Mouse (Mus musculus) hindbrain, embryonic 14.5 days (tissue): ENCODE data around the gene Nbeal1. TPM values are rescaled to one million over a fixed set of nuclear protein-coding genes. Genes with fewer than 3 reads are reported as not detected.

Experiments used
- ATAC-seq: fragments of 200-750 bp; cut with Nextera tagmentation; 2 replicates; pipeline ENCODE4 v1.8.0; 2017; ENCODE audit warnings: moderate number of reproducible peaks, mild to moderate bottlenecking, moderate TSS enrichment, moderate library complexity; ENCODE audit not compliant: low FRiP score
- DNase-seq: peaks from one replicate; pipeline ENCODE4 v3.0.0-alpha.2; 2015; ENCODE audit warnings: low spot score
- H3K27ac ChIP-seq: fragments of 300-500 bp; sonication (generic); 2 replicates; pipeline ENCODE4 v1.5.1; 2014; ENCODE audit warnings: mild to moderate bottlenecking, moderate library complexity
- H3K27me3 ChIP-seq: fragments of 300-500 bp; sonication (generic); 2 replicates; pipeline ENCODE4 v1.6.1; 2014; ENCODE audit warnings: mild to moderate bottlenecking, low read length, mixed read lengths; ENCODE audit not compliant: control insufficient read depth, insufficient read depth
- H3K36me3 ChIP-seq: fragments of 300-500 bp; sonication (generic); replicated peaks from 2 replicates; pipeline ENCODE4 v1.6.1; 2014; ENCODE audit not compliant: control insufficient read depth, insufficient read depth
- H3K4me1 ChIP-seq: fragments of 300-500 bp; sonication (generic); replicated peaks from 2 replicates; pipeline ENCODE4 v1.6.1; 2014; ENCODE audit warnings: antibody characterized with exemption, low read length, mixed read lengths; ENCODE audit not compliant: control insufficient read depth, insufficient read depth
- H3K4me2 ChIP-seq: fragments of 300-500 bp; sonication (generic); replicated peaks from 2 replicates; pipeline ENCODE4 v1.6.1; 2014; ENCODE audit warnings: mild to moderate bottlenecking, moderate library complexity
- H3K4me3 ChIP-seq: fragments of 300-500 bp; sonication (generic); replicated peaks from 2 replicates; pipeline ENCODE4 v1.5.1; 2014; ENCODE audit warnings: mild to moderate bottlenecking, low read length
- H3K9ac ChIP-seq: fragments of 300-500 bp; sonication (generic); 2 replicates; pipeline ENCODE4 v1.6.1; 2014
- H3K9me3 ChIP-seq: fragments of 300-500 bp; sonication (generic); 2 replicates; pipeline ENCODE4 v1.6.1; 2016; ENCODE audit warnings: low read length; ENCODE audit not compliant: control insufficient read depth
- WGBS: fragments of 180-500 bp; shearing (Covaris S2); extraction: QIAGEN DNeasy Blood & Tissue Kit; methylation state at CpG from one replicate; pipeline ENCODE4 v1.1.7; 2014; 5-methylcytosine and 5-hydroxymethylcytosine counted together
- polyA plus RNA-seq: library from polyadenylated mRNA; unstranded; fragments of >200 nt; fragmentation: Nextera tagmentation; extraction: Ambion mirVana; gene quantifications from 2 replicates; pipeline ENCODE4 v1.2.1, GENCODE M21; 2014

Nbeal1 gene
- polyA plus RNA-seq, 1 experiment from 2014 or later = 13.4 TPM

- 82% methylated on average over 2 of the region's 2 CpGs for WGBS
Measured at GRCm38 (mm10) chr1:60272471-60272870, 92.1 kb downstream of the Nbeal1 start.

GRCm38 (mm10) chr1:60293921-60294320 is 113.5 kb downstream of the Nbeal1 start:
- H3K9me3 ChIP-seq = no peaks in the 10 kb centered on the region
- DNase-seq (no peak), ATAC-seq (no peak)
- no peak overlapping the region for H3K4me3 ChIP-seq
- no peak overlapping the region for H3K4me2 ChIP-seq
- no peaks in the 10 kb centered on the region for H3K27me3 ChIP-seq
- 89% methylated on average over 1 of the region's 1 CpGs for WGBS
- H3K27ac ChIP-seq = no peak overlapping the region
- no peaks in the 10 kb centered on the region for H3K4me1 ChIP-seq
- H3K9ac ChIP-seq = no peak overlapping the region
- peaks cover 78% of the 10 kb centered on the region for H3K36me3 ChIP-seq

More at GRCm38 (mm10) chr1:60272471-60272870, 92.1 kb downstream of the Nbeal1 start:
- Histone ChIP-seq H3K9me3 (no peaks in the 10 kb centered on the region), H3K27ac (no peak overlapping the region), H3K4me1 (no peaks in the 10 kb centered on the region), H3K4me2 (no peak overlapping the region), H3K36me3 (peaks cover 43% of the 10 kb centered on the region), H3K27me3 (no peaks in the 10 kb centered on the region), H3K9ac (no peak overlapping the region), H3K4me3 (no peak overlapping the region)
- no peak for ATAC-seq
- peak; percentile 40 for DNase-seq

- Histone ChIP-seq H3K27me3 (no peaks in the 10 kb centered on the region), H3K9ac (peak within 1 kb of the TSS; percentile 76), H3K27ac (peak within 1 kb of the TSS; percentile 86), H3K9me3 (no peaks in the 10 kb centered on the region), H3K4me1 (peaks cover 14% of the 10 kb centered on the region; the same call in 1 of the 2 replicates), H3K36me3 (peaks cover 8% of the 10 kb centered on the region; the same call in 1 of the 2 replicates), H3K4me2 (peak within 1 kb of the TSS; percentile 71), H3K4me3 (peak within 1 kb of the TSS; percentile 70)
- peak; percentile 81 for DNase-seq
- peak; percentile 98 for ATAC-seq
- 2% methylated on average over 58 of the region's 60 CpGs for WGBS
Measured at GRCm38 (mm10) chr1:60342808-60343629, 162.6 kb downstream of the Nbeal1 start, which contains the start of gene Cyp20a1. TSS of gene Cyp20a1 (plus strand) at chr1:60343323.

GRCm38 (mm10) chr1:60343630-60344455 is 163.4 kb downstream of the Nbeal1 start:
- peaks cover 3% of the 10 kb centered on the region; the same call in 1 of the 2 replicates for H3K36me3 ChIP-seq
- WGBS = 11% methylated on average over 14 of the region's 14 CpGs
- DNase-seq = no peak
- peak overlapping the region; percentile 86 for H3K27ac ChIP-seq
- no peaks in the 10 kb centered on the region for H3K9me3 ChIP-seq
- H3K9ac ChIP-seq = peak overlapping the region; percentile 76
- ATAC-seq = 0 out of 2 replicates have a peak, but pooled peaks have one; percentile 3
- H3K4me2 ChIP-seq = peak overlapping the region; percentile 71
- no peaks in the 10 kb centered on the region for H3K27me3 ChIP-seq
- H3K4me3 ChIP-seq = peak overlapping the region; percentile 70
- H3K4me1 ChIP-seq = peaks cover 14% of the 10 kb centered on the region; the same call in 1 of the 2 replicates

GRCm38 (mm10) chr1:60344670-60345069 is 164.3 kb downstream of the Nbeal1 start:
- no peak overlapping the region for H3K4me2 ChIP-seq
- no peak for ATAC-seq
- no peaks in the 10 kb centered on the region for H3K27me3 ChIP-seq
- 90% methylated on average over 6 of the region's 6 CpGs for WGBS
- H3K36me3 ChIP-seq = no peaks in the 10 kb centered on the region
- DNase-seq = no peak
- peaks cover 14% of the 10 kb centered on the region; the same call in 1 of the 2 replicates for H3K4me1 ChIP-seq
- no peak overlapping the region for H3K4me3 ChIP-seq
- H3K9ac ChIP-seq = no peak overlapping the region
- 0 out of 2 replicates have a peak, but pooled peaks cover 1% of the 10 kb centered on the region for H3K9me3 ChIP-seq
- no peak overlapping the region for H3K27ac ChIP-seq

GRCm38 (mm10) chr1:60345712-60346111 is 165.3 kb downstream of the Nbeal1 start:
- DNase-seq = no peak
- Histone ChIP-seq H3K9me3 (peaks cover 6% of the 10 kb centered on the region; the same call in 1 of the 2 replicates), H3K9ac (no peak overlapping the region), H3K27ac (no peak overlapping the region), H3K4me2 (no peak overlapping the region), H3K27me3 (no peaks in the 10 kb centered on the region), H3K4me3 (no peak overlapping the region), H3K4me1 (peaks cover 14% of the 10 kb centered on the region; the same call in 1 of the 2 replicates), H3K36me3 (no peaks in the 10 kb centered on the region)
- no peak for ATAC-seq
- WGBS = 93% methylated on average over 2 of the region's 2 CpGs

GRCm38 (mm10) chr1:60352786-60353185 is 172.4 kb downstream of the Nbeal1 start:
- WGBS = 96% methylated on average over 5 of the region's 5 CpGs
- Histone ChIP-seq H3K36me3 (no peaks in the 10 kb centered on the region), H3K27me3 (no peaks in the 10 kb centered on the region), H3K9ac (no peak overlapping the region), H3K4me1 (no peaks in the 10 kb centered on the region), H3K9me3 (peaks cover 6% of the 10 kb centered on the region; the same call in 1 of the 2 replicates), H3K27ac (no peak overlapping the region), H3K4me3 (no peak overlapping the region), H3K4me2 (no peak overlapping the region)
- ATAC-seq (no peak), DNase-seq (no peak)

GRCm38 (mm10) chr1:60361626-60362025 is 181.2 kb downstream of the Nbeal1 start:
- peaks cover 4% of the 10 kb centered on the region; the same call in 1 of the 2 replicates for H3K36me3 ChIP-seq
- WGBS = 100% methylated on average over 1 of the region's 1 CpGs
- H3K9ac ChIP-seq = no peak overlapping the region
- no peak overlapping the region for H3K4me3 ChIP-seq
- no peak for ATAC-seq
- H3K27me3 ChIP-seq = no peaks in the 10 kb centered on the region
- no peaks in the 10 kb centered on the region for H3K4me1 ChIP-seq
- no peak overlapping the region for H3K4me2 ChIP-seq
- H3K27ac ChIP-seq = no peak overlapping the region
- no peak for DNase-seq
- H3K9me3 ChIP-seq = no peaks in the 10 kb centered on the region

GRCm38 (mm10) chr1:60376556-60376955 is 196.2 kb downstream of the Nbeal1 start:
- no peak overlapping the region for H3K4me2 ChIP-seq
- H3K9ac ChIP-seq = no peak overlapping the region
- no peaks in the 10 kb centered on the region for H3K9me3 ChIP-seq
- no peak overlapping the region for H3K27ac ChIP-seq
- no peaks in the 10 kb centered on the region for H3K4me1 ChIP-seq
- DNase-seq (no peak), ATAC-seq (no peak)
- H3K4me3 ChIP-seq = no peak overlapping the region
- no peaks in the 10 kb centered on the region for H3K27me3 ChIP-seq
- H3K36me3 ChIP-seq = peaks cover 14% of the 10 kb centered on the region
- 92% methylated on average over 1 of the region's 1 CpGs for WGBS
